Mouse (Mus musculus) right cerebral cortex, postnatal 4 days (tissue): ENCODE data around the gene Abcb4.
"Not testable (repeated sequence)": the region's sequence is repeated elsewhere in the genome, so short reads cannot be mapped to it uniquely, and the experiment has no call there.

Experiments used
- DNase-seq: peaks from one replicate; pipeline ENCODE4 v3.0.0-alpha.2; 2022

Abcb4 gene

DNA sequence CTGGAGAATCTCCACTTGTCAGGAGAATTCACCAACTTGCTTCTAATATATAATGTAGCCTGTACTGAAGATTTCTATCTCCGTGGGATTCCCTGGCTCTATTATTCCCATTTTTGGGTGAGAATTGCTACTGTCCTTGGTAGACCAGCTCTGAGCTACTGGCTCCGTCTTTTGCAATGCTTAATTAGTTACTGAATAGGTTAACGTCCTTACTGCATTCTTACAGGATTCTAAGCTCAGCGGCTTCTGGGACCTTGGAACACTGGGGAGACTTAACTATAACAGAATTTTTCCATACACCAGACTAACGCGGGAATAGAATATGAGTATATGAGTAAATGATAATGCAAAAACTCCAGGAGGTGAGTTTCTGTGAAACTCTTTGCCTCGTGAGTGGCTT lies 106.5 kb downstream of the Abcb4 start:
- DNase-seq, result not testable (repeated sequence)

GRCm38 (mm10) chr5:9006585-9006984 lies 113.1 kb downstream of the Abcb4 start:
- DNase-seq, result not testable (repeated sequence)
